Mouse (Mus musculus) gastrocnemius, adult 2 months (tissue): Measurements from ENCODE around the gene Dnajb2. TPM values are rescaled to one million over a fixed set of nuclear protein-coding genes. Genes with fewer than 3 reads are reported as not detected.

Experiments used
- DNase-seq: peaks from one replicate; pipeline ENCODE4 v3.0.0; 2022
- H3K27ac ChIP-seq: fragments of 200-600 bp; 2 replicates; pipeline ENCODE4 v1.8.1; 2022; ENCODE audit warnings: mild to moderate bottlenecking
- H3K4me3 ChIP-seq: fragments of 200-600 bp; 2 replicates; pipeline ENCODE4 v1.8.1; 2022; ENCODE audit warnings: mild to moderate bottlenecking, moderate library complexity
- CTCF ChIP-seq: fragments of 200-600 bp; IDR thresholded peaks from 2 replicates; pipeline ENCODE4 v1.8.1; 2022; ENCODE audit warnings: antibody characterized with exemption, mild to moderate bottlenecking, moderate library complexity
- intact Hi-C: fragments of 180-260 bp; cut with DNase I; formaldehyde crosslinking; loops from one replicate; pipeline ENCODE4 v1.15.1; 2025
- microRNA-seq: library from miRNA; unstranded; fragments of <30 nt; microRNA quantifications from one replicate; pipeline ENCODE4 v1.2.0, GENCODE M21; 2021
- total RNA-seq, 2 experiments: library from RNA; stranded (reverse); gene quantifications; 2 replicates each; pipeline ENCODE4 v1.2.3; 2021

The Dnajb2 gene
- total RNA-seq, 2 experiments from 2014 or later: 83.2 to 88.9 TPM

- intact Hi-C loops: no loop called here
- no peak for DNase-seq
- no peak overlapping the region for H3K27ac ChIP-seq
These were observed 57.1 kb downstream of the Dnajb2 start for GRCm38 (mm10) chr1:75293331-75293701.

GRCm38 (mm10) chr1:75294294-75294693 is 58.1 kb downstream of the Dnajb2 start:
- no peak for DNase-seq
- intact Hi-C loops: no loop called here
- Histone ChIP-seq H3K4me3 (no peak overlapping the region), H3K27ac (no peak overlapping the region)
- no peak for TF ChIP-seq CTCF

More at GRCm38 (mm10) chr1:75293331-75293701, 57.1 kb downstream of the Dnajb2 start:
- no peak for TF ChIP-seq CTCF
- no peak overlapping the region for H3K4me3 ChIP-seq

Small RNA genes lying within 50 kb of the gene (microRNA-seq; reads per million reads assigned to microRNA genes)
- not detected for gene Gm27943

Other genes with a start within 250 kb of the Dnajb2 start
- gene Nhej1, start 111.2 kb upstream of the Dnajb2 start, total RNA-seq: 1 to 10 TPM; 4.5 to 6.6 TPM
- not detected for gene Slc23a3, start 102.5 kb upstream of the Dnajb2 start, total RNA-seq
- gene Cnppd1, start 93.7 kb upstream of the Dnajb2 start, total RNA-seq: 10 to 100 TPM; 14.0 to 14.4 TPM
- 10 to 100 TPM in 1 of 2 experiments, 1 to 10 TPM in 1; 7.7 to 11.5 TPM for gene Retreg2, start 93.6 kb upstream of the Dnajb2 start, total RNA-seq
- 10 to 100 TPM; 14.6 to 17.7 TPM for gene Zfand2b, start 67.8 kb upstream of the Dnajb2 start, total RNA-seq
- gene Abcb6, start 56.0 kb upstream of the Dnajb2 start, total RNA-seq: 10 to 100 TPM; 18.9 to 20.4 TPM
- 1 to 10 TPM; 5.5 to 5.9 TPM for gene Ankzf1, start 44.3 kb upstream of the Dnajb2 start, total RNA-seq
- 100 to 1,000 TPM; 107 to 113 TPM for gene Atg9a, start 44.2 kb upstream of the Dnajb2 start, total RNA-seq
- 1 to 10 TPM; 1.0 to 1.5 TPM for gene Glb1l, start 25.6 kb upstream of the Dnajb2 start, total RNA-seq
- gene Stk16, start 25.6 kb upstream of the Dnajb2 start, total RNA-seq: 10 to 100 TPM; 18.8 to 20.2 TPM
- 1,000 to 10,000 TPM; 1,043 to 1,330 TPM for gene Tuba4a, start 16.5 kb upstream of the Dnajb2 start, total RNA-seq
- not detected for gene A630095N17Rik, start 4.3 kb upstream of the Dnajb2 start, total RNA-seq
- gene Ptprn, start 28.1 kb downstream of the Dnajb2 start, total RNA-seq: not detected
- gene Resp18, start 42.0 kb downstream of the Dnajb2 start, total RNA-seq: not detected
- gene Dnpep, start 81.6 kb downstream of the Dnajb2 start, total RNA-seq: 10 to 100 TPM; 40.9 to 49.6 TPM
- 1,000 to 10,000 TPM; 2,035 to 2,198 TPM for gene Des, start 123.9 kb downstream of the Dnajb2 start, total RNA-seq
- gene Speg, start 138.9 kb downstream of the Dnajb2 start, total RNA-seq: 100 to 1,000 TPM; 268 to 311 TPM
- gene Gmppa, start 199.5 kb downstream of the Dnajb2 start, total RNA-seq: 10 to 100 TPM; 41.1 to 42.7 TPM
- gene Asic4, start 214.0 kb downstream of the Dnajb2 start, total RNA-seq: not detected
- gene Chpf, start 242.9 kb downstream of the Dnajb2 start, total RNA-seq: 1 to 10 TPM; 3.0 to 6.2 TPM
- gene Tmem198, start 243.1 kb downstream of the Dnajb2 start, total RNA-seq: not detected